Mouse (Mus musculus) lung, postnatal 14 days (tissue): Measurements from ENCODE around the gene Sly.
"Not testable (repeated sequence)": the region's sequence is repeated elsewhere in the genome, so short reads cannot be mapped to it uniquely, and the experiment has no call there.

Experiments used
- DNase-seq: peaks from one replicate; pipeline ENCODE4 v3.0.0; 2021

Gene Sly

GRCm38 (mm10) chrY:57186888-57187287 is at the start of gene Sly:
Gene Sly, plus strand, starts transcription at chrY:57187188.
- not testable (repeated sequence) for DNase-seq
